Mouse (Mus musculus): ENCODE results near the gene Swap70. TPM values are rescaled to one million over a fixed set of nuclear protein-coding genes. Genes with fewer than 3 reads are reported as not detected.

Swap70 gene
- polyA plus RNA-seq, 1 experiment: 16.2 TPM

GRCm38 (mm10) chr7:110267994-110268393 lies 46.5 kb downstream of the Swap70 start:
- 94% methylated on average over 9 of the region's 9 CpGs for WGBS
- no peak for DNase-seq (ENCODE audit: low read depth, low spot score)

DNA sequence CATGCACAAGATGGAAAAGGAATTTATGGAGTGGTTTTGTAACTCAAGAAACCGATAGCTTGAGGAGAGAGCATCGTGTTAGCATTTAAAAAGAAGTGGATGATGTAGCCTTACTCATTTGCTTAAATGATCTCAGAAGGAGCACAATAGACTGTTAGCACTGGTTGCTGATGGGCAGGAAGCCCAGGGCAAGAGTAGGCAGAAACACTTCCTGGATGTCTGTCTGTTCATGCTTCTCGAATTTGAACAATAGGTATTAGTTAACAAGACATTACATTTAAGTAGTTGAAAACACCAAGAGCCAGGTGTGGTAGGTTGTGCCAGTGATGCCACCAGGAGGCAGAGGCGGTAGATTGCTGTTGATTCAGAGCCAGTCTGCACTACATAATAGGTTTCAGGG lies 47.0 kb downstream of the Swap70 start:
- 74% methylated on average over 4 of the region's 4 CpGs for WGBS
- no peak for DNase-seq (ENCODE audit: low read depth, low spot score)

DNA sequence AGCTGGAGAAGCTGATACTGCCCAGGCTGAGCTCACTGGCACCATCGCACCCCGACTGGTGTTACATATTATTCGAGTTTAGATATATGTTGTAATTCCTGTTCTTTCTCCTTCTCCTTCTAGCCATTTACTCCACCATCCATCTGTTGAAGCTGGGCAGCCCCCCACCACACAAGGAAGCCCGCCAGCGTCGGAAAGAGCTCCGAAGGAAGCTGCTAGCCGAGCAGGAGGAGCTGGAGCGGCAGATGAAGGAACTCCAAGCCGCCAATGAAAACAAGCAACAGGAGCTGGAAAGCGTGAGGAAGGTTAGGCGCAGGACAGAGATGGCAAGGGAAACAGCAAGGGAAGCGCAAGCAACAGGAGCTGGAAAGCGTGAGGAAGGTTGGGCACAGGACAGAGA lies 48.3 kb downstream of the Swap70 start:
- WGBS: 90% methylated on average over 14 of the region's 14 CpGs
- no peak for DNase-seq (ENCODE audit: low read depth, low spot score)

DNA sequence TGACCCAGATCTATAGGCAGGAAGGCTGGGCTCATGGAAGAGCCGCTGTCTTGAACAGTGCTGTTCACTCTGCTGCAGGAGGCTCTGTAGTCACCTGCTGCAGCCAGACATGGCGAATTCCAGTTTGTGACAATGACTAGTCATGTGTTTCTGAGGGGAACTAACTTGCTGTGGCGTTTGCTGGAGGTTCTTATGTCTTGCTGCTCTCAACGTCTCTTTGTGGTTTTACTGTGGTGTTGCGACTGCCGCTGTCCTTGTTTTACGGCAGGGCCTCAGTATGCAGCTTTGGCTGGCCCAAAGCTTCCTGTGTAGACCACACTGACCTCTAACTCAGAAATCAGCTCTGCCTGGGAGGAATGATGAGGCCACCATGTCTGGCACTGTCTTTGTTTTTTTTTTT lies 48.9 kb downstream of the Swap70 start:
- no peak for DNase-seq (ENCODE audit: low read depth, low spot score)
- WGBS: 77% methylated on average over 7 of the region's 7 CpGs

DNA sequence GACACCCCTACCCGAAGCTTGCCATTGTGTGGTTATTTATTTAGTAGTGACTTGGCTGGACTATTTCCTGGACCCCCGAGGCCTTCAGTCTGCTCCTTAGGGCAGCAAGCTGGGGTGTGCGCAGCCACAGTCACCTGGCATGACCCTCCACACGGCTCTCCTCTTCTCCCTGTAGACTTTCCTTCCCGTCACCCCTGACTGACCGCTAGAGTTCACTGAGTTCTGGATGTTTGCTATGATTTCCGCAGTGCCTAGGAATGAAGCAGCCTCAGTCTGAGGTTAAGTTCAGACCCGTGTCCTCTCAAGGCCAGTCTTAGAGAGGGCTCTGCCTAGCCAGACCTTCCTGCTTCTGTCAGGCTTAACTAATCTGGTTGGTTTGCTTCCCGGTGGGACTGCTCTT lies 50.3 kb downstream of the Swap70 start:
- DNase-seq (ENCODE audit: low read depth, low spot score): no peak
- 69% methylated on average over 9 of the region's 9 CpGs for WGBS

- no peak for DNase-seq (ENCODE audit: low read depth, low spot score)
- 94% methylated on average over 4 of the region's 4 CpGs for WGBS
Measured at GRCm38 (mm10) chr7:110272434-110272833, 50.9 kb downstream of the Swap70 start.

DNA sequence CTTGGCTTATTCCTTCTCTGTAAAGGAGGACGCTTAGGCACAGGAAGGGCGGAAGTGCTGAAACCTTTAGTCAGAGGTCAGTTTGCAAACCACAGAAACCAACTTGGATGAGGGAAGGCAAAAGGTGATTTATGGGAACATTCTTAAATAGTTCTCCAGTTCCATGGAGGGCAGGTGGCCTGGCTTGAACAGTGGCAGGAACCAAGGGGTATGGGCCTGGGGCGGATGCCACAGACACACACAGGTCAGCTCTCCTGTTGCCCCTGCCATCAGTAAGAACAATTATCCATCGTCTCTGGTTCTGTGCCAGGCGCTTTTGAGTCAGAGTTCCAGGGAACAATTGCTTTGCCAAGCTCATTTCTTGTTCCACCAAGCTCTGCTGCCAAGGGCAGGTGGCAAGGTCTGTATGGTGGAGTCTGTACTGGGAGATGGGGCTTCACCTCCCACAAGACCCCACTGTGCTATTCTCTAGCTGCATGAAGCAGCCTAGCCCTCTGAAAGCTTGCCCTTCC lies 56.3 kb downstream of the Swap70 start:
- DNase-seq (ENCODE audit: low read depth, low spot score): no peak
- 64% methylated on average over 5 of the region's 5 CpGs for WGBS

DNA sequence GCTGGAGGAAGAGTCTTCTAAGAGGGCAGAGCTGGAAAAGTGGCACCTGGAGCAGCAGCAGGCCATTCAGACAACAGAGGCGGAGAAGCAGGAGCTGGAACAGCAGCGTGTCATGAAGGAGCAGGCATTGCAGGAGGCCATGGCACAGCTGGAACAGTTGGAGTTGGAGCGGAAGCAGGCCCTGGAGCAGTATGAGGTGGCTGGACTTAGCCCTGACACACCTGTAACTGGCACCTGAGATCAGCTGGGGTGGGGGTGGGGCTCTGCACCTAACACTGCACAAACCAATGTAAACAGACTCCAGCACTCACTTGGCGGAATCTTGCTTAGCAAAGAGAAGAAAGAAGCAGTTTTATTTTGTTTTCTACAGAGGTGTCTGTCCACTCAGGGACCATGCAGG lies 57.7 kb downstream of the Swap70 start:
- DNase-seq (ENCODE audit: low read depth, low spot score): peak; percentile 67
- 39% methylated on average over 4 of the region's 4 CpGs for WGBS

- no peak for DNase-seq (ENCODE audit: low read depth, low spot score)
- 81% methylated on average over 11 of the region's 11 CpGs for WGBS
Measured at GRCm38 (mm10) chr7:110281435-110282256, 60.1 kb downstream of the Swap70 start.

- WGBS: 82% methylated on average over 11 of the region's 11 CpGs
- no peak for DNase-seq (ENCODE audit: low read depth, low spot score)
Measured at GRCm38 (mm10) chr7:110282797-110283196, 61.3 kb downstream of the Swap70 start.

DNA sequence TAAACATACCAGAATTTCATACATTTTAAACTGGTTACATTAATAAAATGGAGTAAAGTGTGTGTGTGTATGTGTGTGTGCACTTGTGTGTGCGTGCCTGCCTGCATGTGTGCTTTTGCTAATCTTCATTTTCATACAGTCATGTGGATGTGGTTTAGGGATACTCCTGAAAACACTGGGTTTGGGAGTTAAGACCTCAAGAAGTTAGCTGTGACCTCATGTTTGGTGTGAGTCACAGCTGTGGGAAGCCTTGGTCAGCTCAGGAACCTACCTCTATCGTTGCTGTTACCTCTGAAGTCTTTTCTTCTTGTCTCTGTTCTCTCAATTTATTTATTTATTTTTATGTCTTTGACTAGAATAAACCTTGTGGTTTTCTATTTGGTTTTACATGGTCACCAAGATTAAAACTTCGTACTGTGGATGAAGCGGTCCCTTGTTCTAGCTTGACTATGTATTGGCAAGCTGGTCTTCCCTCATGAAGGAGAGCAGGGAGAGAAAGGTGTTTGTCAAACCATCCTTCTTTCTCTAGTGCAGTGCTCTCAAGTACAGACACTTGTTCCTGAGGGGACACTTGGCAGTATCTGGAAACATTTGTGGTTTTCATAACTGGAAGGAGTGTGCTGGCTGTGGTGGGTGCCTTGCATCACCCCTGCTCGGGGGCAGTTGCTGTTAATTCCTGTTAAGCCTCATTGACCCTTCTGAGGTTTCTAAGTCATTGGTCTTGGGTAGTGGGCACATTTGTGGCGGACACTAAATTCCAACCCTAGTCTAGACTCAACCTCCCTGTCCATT lies 62.2 kb downstream of the Swap70 start:
- no peak for DNase-seq (ENCODE audit: low read depth, low spot score)
- 88% methylated on average over 6 of the region's 6 CpGs for WGBS

GRCm38 (mm10) chr7:110285076-110285848 lies 63.8 kb downstream of the Swap70 start:
- 84% methylated on average over 12 of the region's 12 CpGs for WGBS
- no peak for DNase-seq (ENCODE audit: low read depth, low spot score)

DNA sequence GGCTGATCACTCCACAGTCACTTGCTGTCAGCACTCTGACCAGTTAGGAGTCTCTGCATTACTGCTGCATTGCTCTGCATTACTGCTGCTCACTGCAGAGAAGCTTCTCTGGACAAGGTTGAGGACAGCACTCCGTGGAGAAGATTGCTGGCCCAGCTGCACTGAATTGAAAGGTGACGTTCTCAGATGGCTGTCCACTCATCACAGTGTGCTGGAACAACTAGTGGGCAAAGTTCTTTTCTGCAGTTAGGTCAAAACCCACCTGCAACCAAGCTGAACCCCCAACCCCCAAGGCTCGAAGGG lies 64.3 kb downstream of the Swap70 start:
- WGBS: 86% methylated on average over 3 of the region's 3 CpGs
- no peak for DNase-seq (ENCODE audit: low read depth, low spot score)

GRCm38 (mm10) chr7:110286198-110286732 lies 64.8 kb downstream of the Swap70 start:
- no peak for DNase-seq (ENCODE audit: low read depth, low spot score)
- 75% methylated on average over 8 of the region's 8 CpGs for WGBS

GRCm38 (mm10) chr7:110286838-110287475 lies 65.4 kb downstream of the Swap70 start:
- WGBS: 7% methylated on average over 12 of the region's 12 CpGs
- DNase-seq (ENCODE audit: low read depth, low spot score): no peak

GRCm38 (mm10) chr7:110287476-110288071 lies 66.1 kb downstream of the Swap70 start:
- 82% methylated on average over 8 of the region's 8 CpGs for WGBS

GRCm38 (mm10) chr7:110288191-110288604 lies 66.7 kb downstream of the Swap70 start:
- DNase-seq (ENCODE audit: low read depth, low spot score): no peak
- WGBS: 50% methylated on average over 4 of the region's 4 CpGs

More at GRCm38 (mm10) chr7:110287476-110288071, 66.1 kb downstream of the Swap70 start:
- DNase-seq (ENCODE audit: low read depth, low spot score): no peak

- WGBS: 72% methylated on average over 6 of the region's 6 CpGs
- DNase-seq (ENCODE audit: low read depth, low spot score): no peak
Measured at GRCm38 (mm10) chr7:110288731-110289191, 67.2 kb downstream of the Swap70 start.

- no peak for DNase-seq (ENCODE audit: low read depth, low spot score)
- WGBS: 79% methylated on average over 4 of the region's 4 CpGs
Measured at GRCm38 (mm10) chr7:110289647-110290046, 68.1 kb downstream of the Swap70 start.
